Mouse (Mus musculus): ENCODE measurements around the gene Rsph14. TPM values are rescaled to one million over a fixed set of nuclear protein-coding genes. Genes with fewer than 3 reads are reported as not detected.

Gene Rsph14
- polyA plus RNA-seq, 1 experiment from 2014 or later: 0.76 TPM

DNA sequence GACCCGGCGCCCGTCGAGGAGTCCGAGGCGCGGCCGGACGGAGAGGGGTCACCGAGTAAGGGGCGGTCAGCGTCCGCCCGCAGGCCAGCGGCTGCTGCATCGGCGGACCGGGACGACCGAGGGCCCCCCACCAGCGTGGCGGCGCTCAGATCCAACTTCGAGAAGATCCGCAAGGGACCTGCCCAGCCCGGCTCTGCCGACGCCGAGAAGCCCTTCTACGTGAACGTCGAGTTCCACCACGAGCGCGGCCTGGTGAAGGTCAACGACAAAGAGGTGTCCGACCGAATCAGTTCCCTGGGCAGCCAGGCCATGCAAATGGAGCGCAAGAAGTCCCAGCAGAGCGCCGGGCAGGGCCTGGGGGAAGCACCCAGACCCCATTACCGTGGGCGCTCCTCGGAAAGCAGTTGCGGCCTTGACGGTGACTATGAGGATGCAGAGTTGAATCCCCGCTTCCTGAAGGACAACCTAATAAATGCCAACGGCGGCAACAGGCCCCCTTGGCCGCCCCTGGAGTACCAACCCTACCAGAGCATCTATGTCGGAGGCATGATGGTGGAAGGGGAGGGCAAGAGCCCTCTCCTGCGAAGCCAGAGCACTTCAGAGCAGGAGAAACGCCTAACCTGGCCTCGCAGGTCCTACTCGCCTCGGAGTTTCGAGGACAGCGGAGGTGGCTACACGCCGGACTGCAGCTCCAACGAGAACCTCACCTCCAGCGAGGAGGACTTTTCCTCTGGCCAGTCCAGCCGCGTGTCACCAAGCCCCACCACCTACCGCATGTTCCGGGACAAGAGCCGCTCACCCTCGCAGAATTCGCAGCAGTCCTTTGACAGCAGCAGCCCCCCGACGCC lies 29.2 kb upstream of the Rsph14 start:
- under 1% methylated on average over 71 of the region's 71 CpGs for WGBS
- Histone ChIP-seq H3K4me2 (replicated peaks) (peak overlapping the region; percentile 66), H3K9ac (replicated peaks) (peak overlapping the region; percentile 89), H3K27ac (replicated peaks) (peak overlapping the region; percentile 91), H3K4me1 (peaks cover 70% of the 10 kb centered on the region), H3K36me3 (no peaks in the 10 kb centered on the region), H3K4me3 (peak overlapping the region; percentile 98), H3K9me3 (no peaks in the 10 kb centered on the region), H3K27me3 (no peaks in the 10 kb centered on the region)
- ATAC-seq (replicated peaks): no peak

DNA sequence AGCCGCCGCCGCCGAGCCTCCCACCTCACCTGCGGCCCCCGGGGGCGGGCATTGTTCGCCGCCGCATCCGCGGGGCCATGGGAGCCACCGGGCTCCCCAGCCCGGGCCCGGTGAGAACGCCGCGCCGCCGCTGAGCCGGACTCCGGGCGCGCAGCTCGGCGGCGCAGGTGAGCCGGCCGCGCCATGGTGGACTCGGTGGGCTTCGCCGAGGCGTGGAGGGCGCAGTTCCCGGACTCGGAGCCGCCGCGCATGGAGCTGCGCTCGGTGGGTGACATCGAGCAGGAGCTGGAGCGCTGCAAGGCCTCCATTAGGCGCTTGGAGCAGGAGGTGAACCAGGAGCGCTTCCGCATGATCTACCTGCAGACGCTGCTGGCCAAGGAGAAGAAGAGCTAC lies 28.5 kb upstream of the Rsph14 start:
- H3K27ac ChIP-seq (replicated peaks): peak overlapping the region; percentile 91
- H3K27me3 ChIP-seq: no peaks in the 10 kb centered on the region
- H3K4me1 ChIP-seq: peaks cover 68% of the 10 kb centered on the region
- peak overlapping the region; percentile 89 for H3K9ac ChIP-seq (replicated peaks)
- no peaks in the 10 kb centered on the region for H3K36me3 ChIP-seq
- WGBS: under 1% methylated on average over 47 of the region's 48 CpGs
- peak overlapping the region; percentile 66 for H3K4me2 ChIP-seq (replicated peaks)
- no peaks in the 10 kb centered on the region for H3K9me3 ChIP-seq
- peak; percentile 38 for ATAC-seq (replicated peaks)
- H3K4me3 ChIP-seq: peak overlapping the region; percentile 98

DNA sequence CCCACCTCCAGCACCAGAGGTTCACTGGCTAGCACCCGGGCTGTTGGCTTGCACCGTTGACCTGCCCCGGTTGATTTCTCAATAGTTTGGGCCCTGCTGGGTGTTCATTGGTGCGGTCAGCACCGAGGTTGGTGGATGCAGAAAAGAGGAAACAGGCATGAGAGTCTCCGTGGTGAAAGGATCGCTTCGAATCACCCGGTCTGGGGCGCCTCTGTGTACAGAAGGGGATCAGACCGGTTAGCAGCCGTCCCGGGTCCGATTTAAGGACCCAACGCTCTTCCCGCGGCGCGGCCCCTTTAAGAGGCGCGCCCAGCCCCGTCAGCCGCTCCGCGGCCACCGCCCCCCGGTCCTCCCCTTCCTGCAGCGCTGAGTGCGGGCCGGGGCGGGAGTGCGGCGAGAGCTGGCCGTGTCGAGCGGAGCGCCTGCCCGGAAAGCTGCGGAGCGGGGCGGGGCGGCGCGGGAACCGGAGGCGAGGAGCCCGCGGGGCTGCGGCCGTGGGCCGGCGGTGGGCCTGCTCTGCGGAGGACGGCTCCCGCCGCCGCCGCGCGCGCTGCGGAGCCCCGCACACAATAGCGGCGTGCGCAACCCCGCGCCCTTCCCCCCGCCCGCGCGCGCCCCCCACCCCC lies 27.9 kb upstream of the Rsph14 start, which contains the start of gene Bcr:
Gene Bcr (plus strand): TSS at position 376 of the 626 bp plus-strand sequence.
- under 1% methylated on average over 56 of the region's 73 CpGs for WGBS
- Histone ChIP-seq H3K9ac (replicated peaks) (peak within 1 kb of the TSS; percentile 89), H3K4me2 (replicated peaks) (peak within 1 kb of the TSS; percentile 66), H3K4me1 (peaks cover 63% of the 10 kb centered on the region), H3K27me3 (no peaks in the 10 kb centered on the region), H3K27ac (replicated peaks) (peak within 1 kb of the TSS; percentile 91), H3K4me3 (peak within 1 kb of the TSS; percentile 98), H3K9me3 (no peaks in the 10 kb centered on the region), H3K36me3 (no peaks in the 10 kb centered on the region)
- ATAC-seq (replicated peaks): peak; percentile 90

DNA sequence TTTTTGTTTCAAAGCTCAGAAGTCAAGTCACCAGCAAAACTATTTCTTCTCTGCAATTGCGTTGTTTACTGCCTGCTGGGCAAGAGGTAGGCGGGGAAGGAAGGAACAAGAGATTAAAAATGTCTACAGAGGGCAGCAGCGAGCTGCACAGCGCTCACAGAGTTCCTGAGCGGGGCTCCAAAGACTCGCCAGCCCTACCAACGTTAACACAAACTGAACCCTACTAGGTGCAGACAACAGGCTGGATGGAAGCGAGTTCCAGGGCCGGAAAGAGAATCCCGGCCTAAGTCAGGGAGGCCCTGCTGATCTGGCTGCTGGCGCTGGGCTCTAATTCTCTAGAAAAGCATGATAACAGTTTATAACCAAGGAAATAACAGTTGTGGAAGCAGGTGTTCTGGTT lies 27.0 kb upstream of the Rsph14 start:
- Histone ChIP-seq H3K27me3 (no peaks in the 10 kb centered on the region), H3K4me3 (peak overlapping the region; percentile 98; the same call in 1 of the 2 replicates), H3K4me2 (replicated peaks) (peak overlapping the region; percentile 66), H3K9ac (replicated peaks) (no peak overlapping the region), H3K4me1 (peaks cover 54% of the 10 kb centered on the region), H3K27ac (replicated peaks) (no peak overlapping the region), H3K36me3 (no peaks in the 10 kb centered on the region), H3K9me3 (no peaks in the 10 kb centered on the region)
- ATAC-seq (replicated peaks): peak; percentile 33; the same call in 1 of the 2 replicates
- WGBS: under 1% methylated on average over 11 of the region's 11 CpGs

DNA sequence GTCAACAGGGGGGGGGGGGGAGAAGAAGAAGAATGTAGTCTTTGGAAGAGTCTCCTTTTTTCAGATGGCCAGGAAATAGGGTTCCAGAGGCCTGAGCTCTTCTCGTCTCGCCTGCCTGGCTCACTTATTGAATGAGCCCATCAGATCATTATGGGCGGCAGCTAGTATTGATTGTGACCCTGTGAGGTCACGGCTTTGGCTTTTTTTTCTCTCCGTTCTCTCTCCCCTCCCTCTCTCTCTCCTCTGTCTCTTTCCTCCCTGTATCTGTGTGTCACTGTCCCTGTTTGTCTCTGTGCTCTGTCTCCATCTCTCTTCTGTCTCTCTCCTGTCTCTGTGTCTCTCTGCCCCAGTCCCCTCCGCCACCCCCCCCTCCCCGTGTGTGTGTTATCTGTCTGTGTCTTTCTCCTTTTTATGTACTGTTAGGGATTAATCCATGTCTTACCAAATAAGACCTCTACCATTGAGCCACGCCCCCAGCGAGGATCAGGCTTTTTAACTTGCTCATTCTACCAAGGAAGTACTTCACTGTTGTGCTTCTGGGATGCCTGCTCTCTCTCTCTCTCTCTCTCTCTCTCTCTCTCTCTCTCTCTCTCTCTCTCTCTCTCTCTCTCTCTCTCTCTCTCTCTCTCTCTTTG lies 26.5 kb upstream of the Rsph14 start:
- peak overlapping the region; percentile 66; the same call in 1 of the 2 replicates for H3K4me2 ChIP-seq (replicated peaks)
- H3K9me3 ChIP-seq: no peaks in the 10 kb centered on the region
- no peak overlapping the region for H3K27ac ChIP-seq (replicated peaks)
- no peaks in the 10 kb centered on the region for H3K36me3 ChIP-seq
- H3K4me3 ChIP-seq: no peak overlapping the region
- no peak overlapping the region for H3K9ac ChIP-seq (replicated peaks)
- ATAC-seq (replicated peaks): no peak
- peaks cover 48% of the 10 kb centered on the region for H3K4me1 ChIP-seq
- no peaks in the 10 kb centered on the region for H3K27me3 ChIP-seq
- WGBS: 15% methylated on average over 9 of the region's 9 CpGs

DNA sequence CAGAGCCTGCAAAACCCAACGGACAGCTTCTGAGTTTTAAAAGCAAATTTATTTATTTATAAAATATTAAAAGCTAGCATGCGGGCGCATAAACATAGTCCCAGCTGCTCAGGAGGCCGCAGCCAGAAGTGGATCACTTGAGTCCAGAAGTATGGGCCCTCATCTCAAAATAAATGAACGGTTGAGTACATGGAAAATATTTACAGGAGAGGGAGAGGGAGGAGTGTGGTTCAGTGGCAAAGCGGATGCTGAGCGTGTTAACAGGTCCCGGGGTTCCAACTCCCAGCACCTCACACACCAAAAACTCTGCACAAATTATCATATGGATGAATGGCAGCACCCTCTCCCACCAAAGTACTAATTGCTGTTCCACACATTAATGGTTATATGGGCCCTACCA lies 25.9 kb upstream of the Rsph14 start:
- peaks cover 43% of the 10 kb centered on the region for H3K4me1 ChIP-seq
- no peaks in the 10 kb centered on the region for H3K36me3 ChIP-seq
- ATAC-seq (replicated peaks): no peak
- no peak overlapping the region for H3K4me3 ChIP-seq
- H3K9ac ChIP-seq (replicated peaks): no peak overlapping the region
- 80% methylated on average over 8 of the region's 8 CpGs for WGBS
- no peak overlapping the region for H3K4me2 ChIP-seq (replicated peaks)
- H3K27ac ChIP-seq (replicated peaks): no peak overlapping the region
- no peaks in the 10 kb centered on the region for H3K27me3 ChIP-seq
- H3K9me3 ChIP-seq: no peaks in the 10 kb centered on the region

DNA sequence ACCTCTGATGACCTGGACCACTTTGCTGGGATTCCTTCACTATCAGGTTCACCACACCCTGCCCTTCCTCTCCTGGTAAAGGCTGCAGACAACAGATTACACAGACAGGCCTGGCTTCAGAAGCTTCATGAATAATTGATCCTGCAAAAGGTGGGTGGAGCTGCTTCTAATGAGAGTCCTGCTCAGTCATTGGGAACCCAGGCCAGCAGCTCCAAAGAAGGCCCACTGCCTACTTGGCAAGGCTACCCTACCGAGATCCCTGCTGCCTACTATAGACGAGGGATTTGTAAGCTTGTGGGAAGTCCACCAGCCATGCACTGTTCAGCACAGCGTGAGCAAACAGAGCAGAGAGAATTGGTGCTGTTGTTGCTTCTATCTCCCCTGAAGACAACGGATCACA lies 23.9 kb upstream of the Rsph14 start:
- no peak overlapping the region for H3K4me2 ChIP-seq (replicated peaks)
- H3K27me3 ChIP-seq: no peaks in the 10 kb centered on the region
- H3K4me1 ChIP-seq: peaks cover 22% of the 10 kb centered on the region
- H3K36me3 ChIP-seq: no peaks in the 10 kb centered on the region
- no peak overlapping the region for H3K4me3 ChIP-seq
- no peaks in the 10 kb centered on the region for H3K9me3 ChIP-seq
- H3K9ac ChIP-seq (replicated peaks): no peak overlapping the region
- no peak for ATAC-seq (replicated peaks)
- no peak overlapping the region for H3K27ac ChIP-seq (replicated peaks)
- 4% methylated on average over 4 of the region's 4 CpGs for WGBS

DNA sequence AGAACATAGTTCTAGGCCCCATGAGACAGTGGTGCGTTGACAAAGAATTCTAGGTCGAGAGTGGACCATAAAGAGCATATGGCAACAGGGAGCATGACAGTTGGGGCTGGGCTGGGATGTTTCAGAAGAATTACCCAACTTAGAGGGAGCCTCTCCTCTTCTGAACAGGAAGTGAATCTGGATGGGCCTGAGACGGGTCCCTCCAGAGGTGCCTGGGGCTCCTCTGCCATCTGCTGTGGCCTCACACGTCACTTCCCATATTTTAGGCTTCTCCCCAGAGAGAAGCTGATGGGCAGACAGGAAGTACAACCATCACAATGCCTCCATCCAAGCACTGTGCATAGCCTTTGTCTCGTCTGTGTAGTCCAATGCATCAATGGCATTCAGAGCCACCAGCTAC lies 23.3 kb upstream of the Rsph14 start:
- H3K27ac ChIP-seq (replicated peaks): no peak overlapping the region
- ATAC-seq (replicated peaks): no peak
- no peak overlapping the region for H3K4me2 ChIP-seq (replicated peaks)
- H3K27me3 ChIP-seq: no peaks in the 10 kb centered on the region
- H3K36me3 ChIP-seq: no peaks in the 10 kb centered on the region
- WGBS: 79% methylated on average over 5 of the region's 5 CpGs
- H3K9ac ChIP-seq (replicated peaks): no peak overlapping the region
- H3K4me3 ChIP-seq: no peak overlapping the region
- peaks cover 20% of the 10 kb centered on the region for H3K4me1 ChIP-seq
- H3K9me3 ChIP-seq: no peaks in the 10 kb centered on the region

DNA sequence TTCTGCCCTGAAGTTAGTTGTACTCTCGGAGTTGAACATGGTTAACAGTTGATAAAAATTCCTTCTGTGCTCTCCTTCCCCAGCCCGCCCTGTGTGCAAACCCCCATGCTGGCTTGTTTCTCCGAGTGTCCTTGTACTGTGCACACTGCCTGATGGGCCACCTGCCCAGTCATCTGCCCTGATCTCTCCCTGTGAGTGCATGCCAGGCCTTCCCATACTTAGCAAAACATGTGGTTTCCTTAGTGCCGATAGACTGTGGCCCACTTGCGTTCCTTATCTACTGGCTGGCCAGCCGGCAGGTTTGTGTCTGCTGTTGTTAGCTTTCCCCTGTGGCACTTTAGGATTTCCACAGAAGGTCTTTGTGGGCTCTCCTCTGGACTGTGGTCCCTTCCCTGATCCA lies 21.7 kb upstream of the Rsph14 start:
- WGBS: 79% methylated on average over 6 of the region's 6 CpGs
- no peak overlapping the region for H3K27ac ChIP-seq (replicated peaks)
- H3K27me3 ChIP-seq: no peaks in the 10 kb centered on the region

DNA sequence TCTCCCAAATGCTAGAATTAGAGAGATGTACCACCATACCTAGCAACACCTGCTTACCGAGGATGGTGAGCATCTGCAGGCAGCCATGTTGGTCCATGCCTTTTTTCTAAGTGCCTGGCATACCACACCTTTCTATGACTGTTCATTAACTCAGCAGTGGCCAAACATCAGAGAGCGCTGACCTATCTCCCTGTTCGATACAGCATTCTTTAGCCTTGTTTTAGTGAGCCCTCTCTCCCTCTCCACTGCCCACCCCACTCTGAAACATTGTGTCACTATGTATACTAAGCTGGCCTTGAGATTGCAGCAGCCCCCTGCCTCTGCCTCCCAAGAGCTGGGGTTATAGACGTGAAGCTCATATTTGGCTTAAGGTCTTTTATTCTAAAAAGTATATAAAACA lies 21.3 kb upstream of the Rsph14 start:
- H3K4me2 ChIP-seq (replicated peaks): no peak overlapping the region
- no peak for ATAC-seq (replicated peaks)
- H3K9me3 ChIP-seq: no peaks in the 10 kb centered on the region
- H3K36me3 ChIP-seq: no peaks in the 10 kb centered on the region
- H3K27me3 ChIP-seq: no peaks in the 10 kb centered on the region
- H3K4me3 ChIP-seq: no peak overlapping the region
- no peak overlapping the region for H3K27ac ChIP-seq (replicated peaks)
- no peak overlapping the region for H3K9ac ChIP-seq (replicated peaks)
- 87% methylated on average over 4 of the region's 4 CpGs for whole genome bisulfite sequencing
- H3K4me1 ChIP-seq: peaks cover 7% of the 10 kb centered on the region

More for the DNA sequence above, 21.7 kb upstream of the Rsph14 start:
- peaks cover 10% of the 10 kb centered on the region for H3K4me1 ChIP-seq
- ATAC-seq (replicated peaks): no peak
- no peaks in the 10 kb centered on the region for H3K9me3 ChIP-seq
- H3K4me2 ChIP-seq (replicated peaks): no peak overlapping the region
- H3K4me3 ChIP-seq: no peak overlapping the region
- H3K36me3 ChIP-seq: no peaks in the 10 kb centered on the region
- H3K9ac ChIP-seq (replicated peaks): no peak overlapping the region

DNA sequence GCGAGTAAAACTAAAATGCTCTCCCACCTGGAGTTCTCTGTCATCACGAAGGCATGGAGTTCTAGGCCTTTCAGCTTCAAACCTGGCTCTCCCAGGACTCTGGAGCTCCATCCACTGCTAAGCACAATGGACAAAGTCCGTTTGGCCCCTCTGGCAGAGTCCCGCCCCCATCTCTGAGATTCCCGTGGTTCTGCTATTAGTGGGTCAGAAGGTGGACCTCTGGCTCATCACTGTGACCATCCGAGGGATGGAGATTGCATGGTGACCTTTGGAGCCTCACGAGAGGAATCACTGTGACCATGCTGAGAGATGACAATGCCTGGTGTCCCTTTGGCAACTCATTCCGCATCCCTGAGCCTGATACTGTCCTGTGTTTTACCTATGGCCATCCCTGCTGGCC lies 20.5 kb upstream of the Rsph14 start:
- Histone ChIP-seq H3K4me2 (replicated peaks) (no peak overlapping the region), H3K4me1 (peaks cover 6% of the 10 kb centered on the region), H3K9ac (replicated peaks) (no peak overlapping the region), H3K9me3 (no peaks in the 10 kb centered on the region), H3K27ac (replicated peaks) (no peak overlapping the region), H3K27me3 (no peaks in the 10 kb centered on the region), H3K36me3 (no peaks in the 10 kb centered on the region), H3K4me3 (no peak overlapping the region)
- 87% methylated on average over 8 of the region's 8 CpGs for WGBS
- no peak for ATAC-seq (replicated peaks)
